In genomic region chr7:128724761-128725160, GRCm38 (mm10) we compare ENCODE assay signal across 7 mouse cellular contexts. TPM values are rescaled to one million over a fixed set of nuclear protein-coding genes. Genes with fewer than 3 reads are reported as not detected.
DNase-seq lines count a peak whose midpoint lies in the region; ATAC-seq lines count a peak whose summit lies in the region.

No protein-coding gene starts in this region.

- H3K27me3 ChIP-seq in hindbrain, embryonic 16.5 days (replicated peaks; ENCODE audit: control insufficient read depth, insufficient read depth, low read length): no peaks in the 10 kb centered on the region

- H3K36me3 ChIP-seq in hindbrain, embryonic 16.5 days (ENCODE audit: control insufficient read depth, insufficient read depth, low read length): peaks cover 11% of the 10 kb centered on the region

- 29% methylated on average over 4 of the region's 4 CpGs for WGBS in hindbrain, embryonic 16.5 days

- no peak overlapping the region for H3K9ac ChIP-seq in hindbrain, embryonic 16.5 days (ENCODE audit: low read depth, low read length)

- H3K27ac ChIP-seq in hindbrain, embryonic 16.5 days (ENCODE audit: low read depth, low read length): no peak overlapping the region

- peak; percentile 91 for ATAC-seq in hindbrain, embryonic 16.5 days

- peaks cover 6% of the 10 kb centered on the region for H3K4me1 ChIP-seq in hindbrain, embryonic 16.5 days (ENCODE audit: control insufficient read depth, insufficient read depth, low read depth, low read length)

- no peak overlapping the region for H3K4me2 ChIP-seq in hindbrain, embryonic 16.5 days (ENCODE audit: low read length)

- H3K4me3 ChIP-seq in hindbrain, embryonic 16.5 days (ENCODE audit: low read length): no peak overlapping the region

- DNase-seq in WW6 (ENCODE audit: low read depth, low spot score): peak; percentile 42
- peak; percentile 61 to 68 for DNase-seq in cerebellum, postnatal 36 days
- peak; percentile 59 for DNase-seq in gastrocnemius, adult 18-20 months (ENCODE audit: low spot score)
- peak; percentile 72 to 76 for DNase-seq in layer of hippocampus, postnatal 36 days
- peak; percentile 93 for DNase-seq in lung, postnatal 10 days
- peak; percentile 56 for DNase-seq in retina, postnatal 7 days (ENCODE audit: low read depth, low spot score)

- no peaks in the 10 kb centered on the region for H3K9me3 ChIP-seq in hindbrain, embryonic 16.5 days (ENCODE audit: control insufficient read depth, low read length)

RNA-seq across cellular contexts. Expression of gene Mcmbp, which starts 15.5 kb away (rescaled TPM):
- total RNA-seq in gastrocnemius, adult 18-20 months (2021): 10 to 100 TPM; 15.2 to 16.5 TPM
- 34.6 and 40.4 TPM in 2 replicates for polyA plus RNA-seq in hindbrain, embryonic 16.5 days (2015; fragmentation: Nextera tagmentation; extraction: Ambion mirVana)
- 10 to 100 TPM; 26.0 to 27.0 TPM for total RNA-seq in layer of hippocampus, postnatal 36 days (2021)

RNA-seq across cellular contexts. Expression of gene Sec23ip, which starts 20.0 kb away (rescaled TPM):
- total RNA-seq in gastrocnemius, adult 18-20 months (2021): 10 to 100 TPM; 17.5 to 18.3 TPM
- 32.8 and 36.3 TPM in 2 replicates for polyA plus RNA-seq in hindbrain, embryonic 16.5 days (2015; fragmentation: Nextera tagmentation; extraction: Ambion mirVana)
- 10 to 100 TPM; 44.7 to 51.4 TPM for total RNA-seq in layer of hippocampus, postnatal 36 days (2021)

Comparison
In these comparisons a context has a peak if more than half of its experiments do, and no peak if none do; other contexts are left out.
1. DNase-seq: peak in every context shown above with its lines; median percentile 93 in lung, postnatal 10 days; 74 in layer of hippocampus, postnatal 36 days; 64 in cerebellum, postnatal 36 days; 59 in gastrocnemius, adult 18-20 months; 56 in retina, postnatal 7 days; 42 in WW6.